Mouse (Mus musculus): ENCODE measurements around the gene Svop. TPM values are rescaled to one million over a fixed set of nuclear protein-coding genes. Genes with fewer than 3 reads are reported as not detected.

The Svop gene
- polyA plus RNA-seq, 1 experiment, result not detected

- H3K27ac ChIP-seq (ENCODE audit: insufficient read depth, low read length), result no peak within 1 kb of the TSS
- DNase-seq (ENCODE audit: low read depth in 1 of 2, low spot score in 2 of 2), result no peak
- H3K27me3 ChIP-seq (ENCODE audit: control insufficient read depth, insufficient read depth, low read length), result no peaks in the 10 kb centered on the region
- H3K36me3 ChIP-seq (ENCODE audit: control insufficient read depth, insufficient read depth, low read length), result no peaks in the 10 kb centered on the region
- WGBS, result 72% methylated on average over 5 of the region's 5 CpGs
- H3K4me3 ChIP-seq (ENCODE audit: extremely low read depth, insufficient read depth, insufficient read length), result no peak within 1 kb of the TSS
- TF ChIP-seq CTCF (IDR thresholded peaks at IDR 0.05; ENCODE audit: extremely low read depth, insufficient read depth, insufficient read length, insufficient replicate concordance) (no peak), POLR2A (IDR thresholded peaks at IDR 0.05; ENCODE audit: low read depth, low read length) (no peak)
- H3K4me1 ChIP-seq (ENCODE audit: control insufficient read depth, insufficient read depth, insufficient read length), result peaks cover 3% of the 10 kb centered on the region; the same call in 1 of the 2 replicates
These were observed 87.8 kb downstream of the Svop start, which contains the start of gene Dao for GRCm38 (mm10) chr5:114003542-114003941. Gene Dao, plus strand, starts transcription at chr5:114003703.

- Histone ChIP-seq H3K36me3 (ENCODE audit: control insufficient read depth, insufficient read depth, low read length) (no peaks in the 10 kb centered on the region), H3K4me1 (ENCODE audit: control insufficient read depth, insufficient read depth, insufficient read length) (peaks cover 3% of the 10 kb centered on the region; the same call in 1 of the 2 replicates), H3K4me3 (ENCODE audit: extremely low read depth, insufficient read depth, insufficient read length) (no peak overlapping the region), H3K27me3 (ENCODE audit: control insufficient read depth, insufficient read depth, low read length) (no peaks in the 10 kb centered on the region), H3K27ac (ENCODE audit: insufficient read depth, low read length) (0 out of 2 replicates have a peak overlapping the region, but pooled peaks have one; percentile 17)
- no peak; the same call in 1 of the 2 replicates for TF ChIP-seq POLR2A (IDR thresholded peaks at IDR 0.05; ENCODE audit: low read depth, low read length)
- TF ChIP-seq CTCF (IDR thresholded peaks at IDR 0.05; ENCODE audit: extremely low read depth, insufficient read depth, insufficient read length, insufficient replicate concordance), result no peak
- WGBS, result 10% methylated on average over 5 of the region's 5 CpGs
- peak; percentile 34 to 62 for DNase-seq (ENCODE audit: low read depth in 1 of 2, low spot score in 2 of 2)
These were observed 92.0 kb downstream of the Svop start for GRCm38 (mm10) chr5:113999382-113999781.

- Histone ChIP-seq H3K36me3 (ENCODE audit: control insufficient read depth, insufficient read depth, low read length) (no peaks in the 10 kb centered on the region), H3K4me3 (ENCODE audit: extremely low read depth, insufficient read depth, insufficient read length) (no peak overlapping the region), H3K27me3 (ENCODE audit: control insufficient read depth, insufficient read depth, low read length) (no peaks in the 10 kb centered on the region), H3K27ac (ENCODE audit: insufficient read depth, low read length) (no peak overlapping the region), H3K4me1 (ENCODE audit: control insufficient read depth, insufficient read depth, insufficient read length) (peaks cover 9% of the 10 kb centered on the region; the same call in 1 of the 2 replicates)
- DNase-seq (ENCODE audit: low read depth in 1 of 2, low spot score in 2 of 2), result no peak
- 83% methylated on average over 2 of the region's 2 CpGs for WGBS
- no peak for TF ChIP-seq POLR2A (IDR thresholded peaks at IDR 0.05; ENCODE audit: low read depth, low read length)
These were observed 94.9 kb downstream of the Svop start for GRCm38 (mm10) chr5:113996458-113996857.

- peaks cover 2% of the 10 kb centered on the region; the same call in 1 of the 2 replicates for H3K36me3 ChIP-seq (ENCODE audit: control insufficient read depth, insufficient read depth, low read length)
- peak within 1 kb of the TSS; percentile 97 for H3K4me3 ChIP-seq (ENCODE audit: extremely low read depth, insufficient read depth, insufficient read length)
- no peaks in the 10 kb centered on the region for H3K27me3 ChIP-seq (ENCODE audit: control insufficient read depth, insufficient read depth, low read length)
- H3K4me1 ChIP-seq (ENCODE audit: control insufficient read depth, insufficient read depth, insufficient read length), result peaks cover 13% of the 10 kb centered on the region; the same call in 1 of the 2 replicates
- DNase-seq (ENCODE audit: low read depth in 1 of 2, low spot score in 2 of 2), result peak; percentile 42 to 82
- H3K27ac ChIP-seq (ENCODE audit: insufficient read depth, low read length), result peak within 1 kb of the TSS; percentile 82
- 2% methylated on average over 64 of the region's 83 CpGs for WGBS
- no peak for TF ChIP-seq CTCF (IDR thresholded peaks at IDR 0.05; ENCODE audit: extremely low read depth, insufficient read depth, insufficient read length, insufficient replicate concordance)
- no peak for TF ChIP-seq POLR2A (IDR thresholded peaks at IDR 0.05; ENCODE audit: low read depth, low read length)
These were observed 97.6 kb downstream of the Svop start, which contains the start of gene Ssh1 for GRCm38 (mm10) chr5:113993487-113994465. Gene Ssh1, minus strand, starts transcription at chr5:113993894.

- Histone ChIP-seq H3K4me1 (ENCODE audit: control insufficient read depth, insufficient read depth, insufficient read length) (peaks cover 13% of the 10 kb centered on the region; the same call in 1 of the 2 replicates), H3K4me3 (ENCODE audit: extremely low read depth, insufficient read depth, insufficient read length) (peak overlapping the region; percentile 97), H3K27me3 (ENCODE audit: control insufficient read depth, insufficient read depth, low read length) (no peaks in the 10 kb centered on the region), H3K27ac (ENCODE audit: insufficient read depth, low read length) (peak overlapping the region; percentile 82), H3K36me3 (ENCODE audit: control insufficient read depth, insufficient read depth, low read length) (peaks cover 2% of the 10 kb centered on the region; the same call in 1 of the 2 replicates)
- DNase-seq (ENCODE audit: low read depth in 1 of 2, low spot score in 2 of 2), result peak in 1 of 2 experiments; percentile 44
- WGBS, result under 1% methylated on average over 22 of the region's 22 CpGs
- TF ChIP-seq CTCF (IDR thresholded peaks at IDR 0.05; ENCODE audit: extremely low read depth, insufficient read depth, insufficient read length, insufficient replicate concordance), result no peak
- TF ChIP-seq POLR2A (IDR thresholded peaks at IDR 0.05; ENCODE audit: low read depth, low read length), result no peak
These were observed 98.3 kb downstream of the Svop start for GRCm38 (mm10) chr5:113993031-113993486.

GRCm38 (mm10) chr5:113992339-113992831 lies 99.0 kb downstream of the Svop start:
- TF ChIP-seq POLR2A (IDR thresholded peaks at IDR 0.05; ENCODE audit: low read depth, low read length) (no peak), CTCF (IDR thresholded peaks at IDR 0.05; ENCODE audit: extremely low read depth, insufficient read depth, insufficient read length, insufficient replicate concordance) (no peak)
- DNase-seq (ENCODE audit: low read depth in 1 of 2, low spot score in 2 of 2), result peak; percentile 74 to 93
- Histone ChIP-seq H3K36me3 (ENCODE audit: control insufficient read depth, insufficient read depth, low read length) (peaks cover 2% of the 10 kb centered on the region; the same call in 1 of the 2 replicates), H3K4me1 (ENCODE audit: control insufficient read depth, insufficient read depth, insufficient read length) (peaks cover 13% of the 10 kb centered on the region; the same call in 1 of the 2 replicates), H3K27me3 (ENCODE audit: control insufficient read depth, insufficient read depth, low read length) (no peaks in the 10 kb centered on the region), H3K4me3 (ENCODE audit: extremely low read depth, insufficient read depth, insufficient read length) (peak overlapping the region; percentile 97), H3K27ac (ENCODE audit: insufficient read depth, low read length) (peak overlapping the region; percentile 82)
- 2% methylated on average over 12 of the region's 12 CpGs for WGBS
